In genomic region chr6:89235416-89236075, GRCm38 (mm10) we compare ENCODE assay signal across 8 mouse cellular contexts.
A peak's percentile ranks its signal among the peaks of the same experiment; 100 is the strongest.
DNase-seq lines count a peak whose midpoint lies in the region; ATAC-seq and TF ChIP-seq lines count a peak whose summit lies in the region.

No protein-coding gene starts in this region.

- 36% methylated on average over 27 of the region's 27 CpGs for WGBS in heart, embryonic 11.5 days (ENCODE audit: insufficient replicate concordance)

- H3K4me1 ChIP-seq in heart, embryonic 11.5 days (ENCODE audit: control insufficient read depth, insufficient read depth, low read length), result peaks cover 4% of the 10 kb centered on the region; the same call in 1 of the 2 replicates
- peaks cover 7% of the 10 kb centered on the region; the same call in 1 of the 2 replicates for H3K4me1 ChIP-seq in testis, adult 2 months (ENCODE audit: control insufficient read depth, insufficient read depth, low read length)

- no peak for TF ChIP-seq POLR2A in testis, adult 2 months (IDR thresholded peaks at IDR 0.05; ENCODE audit: control insufficient read depth, low read depth, low read length)

- peak overlapping the region; percentile 25 for H3K4me2 ChIP-seq in heart, embryonic 11.5 days

- H3K36me3 ChIP-seq in heart, embryonic 11.5 days (ENCODE audit: control insufficient read depth, insufficient read depth, low read length), result no peaks in the 10 kb centered on the region
- no peaks in the 10 kb centered on the region for H3K36me3 ChIP-seq in testis, adult 2 months (ENCODE audit: control insufficient read depth, insufficient read depth, low read length)

- ATAC-seq in heart, embryonic 11.5 days (replicated peaks; ENCODE audit: insufficient number of reproducible peaks, low FRiP score, low TSS enrichment), result no peak
- ATAC-seq in erythroid progenitor cell, adult 5-6 weeks (replicated peaks; ENCODE audit: low FRiP score, poor library complexity, severe bottlenecking), result no peak

- intact Hi-C loops in heart, postnatal 25 days (cut with DNase I), result loop anchor here (10.0 kb wide), 1 partner anchor 319 kb away; no protein-coding TSS in a partner anchor

- H3K27ac ChIP-seq in heart, embryonic 11.5 days (ENCODE audit: low read depth, low read length), result no peak overlapping the region
- no peak overlapping the region for H3K27ac ChIP-seq in testis, adult 2 months (ENCODE audit: control insufficient read depth, insufficient read depth, low read depth, low read length)

- no peak overlapping the region for H3K4me3 ChIP-seq in heart, embryonic 11.5 days (ENCODE audit: low read depth, low read length)
- peak overlapping the region; percentile 30; the same call in 1 of the 2 replicates for H3K4me3 ChIP-seq in testis, adult 2 months (ENCODE audit: control insufficient read depth, low read depth, low read length)

- no peak for TF ChIP-seq CTCF in testis, adult 2 months (IDR thresholded peaks at IDR 0.05; ENCODE audit: control insufficient read depth, insufficient read depth, insufficient replicate concordance, low read depth, low read length)

- no peak overlapping the region for H3K9ac ChIP-seq in heart, embryonic 11.5 days (ENCODE audit: low read depth, low read length)

- peaks cover 7% of the 10 kb centered on the region; the same call in 1 of the 2 replicates for H3K27me3 ChIP-seq in heart, embryonic 11.5 days (ENCODE audit: control insufficient read depth, insufficient read depth, low read length)
- no peaks in the 10 kb centered on the region for H3K27me3 ChIP-seq in testis, adult 2 months (ENCODE audit: control insufficient read depth, insufficient read depth, low read length)

- no peak for DNase-seq in heart, postnatal 25 days (ENCODE audit: low spot score)
- DNase-seq in testis, postnatal 10 days (ENCODE audit: low spot score), result no peak
- DNase-seq in gastrocnemius, postnatal 10 days, result peak; percentile 48
- peak; percentile 77 for DNase-seq in mesoderm, embryonic 11.5 days (ENCODE audit: low read depth, low spot score)
- no peak for DNase-seq in spleen, postnatal 14 days (ENCODE audit: low spot score in 2 of 2)

- H3K9me3 ChIP-seq in heart, embryonic 11.5 days (replicated peaks; ENCODE audit: control insufficient read depth, low read length), result no peaks in the 10 kb centered on the region

Comparison
In these comparisons a context has a peak if more than half of its experiments do, and no peak if none do; other contexts are left out.
1. DNase-seq: peak in gastrocnemius, postnatal 10 days (single experiment) and mesoderm, embryonic 11.5 days (single experiment); none in heart, postnatal 25 days (single experiment), testis, postnatal 10 days (single experiment) and spleen, postnatal 14 days (0 of 2).